Mouse (Mus musculus) forebrain, postnatal 0 days (tissue): ENCODE results near the gene Ptgfrn. TPM values are rescaled to one million over a fixed set of nuclear protein-coding genes. Genes with fewer than 3 reads are reported as not detected.

Source experiments
- ATAC-seq: fragments of 200-750 bp; cut with Nextera tagmentation; 2 replicates; pipeline ENCODE4 v1.8.0; 2017; ENCODE audit warnings: mild to moderate bottlenecking, moderate library complexity
- DNase-seq: peaks from one replicate; pipeline ENCODE4 v3.0.0-alpha.2; 2015
- H3K27ac ChIP-seq: fragments of 300-500 bp; sonication (generic); 2 replicates; pipeline ENCODE4 v1.5.1; 2014; ENCODE audit warnings: low read depth, mild to moderate bottlenecking, antibody characterized with exemption, low read length, moderate library complexity, mixed read lengths
- H3K27me3 ChIP-seq: fragments of 300-500 bp; sonication (generic); 2 replicates; pipeline ENCODE4 v1.6.1; 2014; ENCODE audit warnings: mild to moderate bottlenecking, low read length, mixed read lengths; ENCODE audit not compliant: insufficient read depth
- H3K36me3 ChIP-seq: fragments of 300-500 bp; sonication (generic); 2 replicates; pipeline ENCODE4 v1.6.1; 2014; ENCODE audit warnings: mild to moderate bottlenecking, moderate library complexity; ENCODE audit not compliant: insufficient read depth
- H3K4me1 ChIP-seq: fragments of 300-500 bp; sonication (generic); 2 replicates; pipeline ENCODE4 v1.6.1; 2014; ENCODE audit warnings: antibody characterized with exemption; ENCODE audit not compliant: insufficient read depth
- H3K4me2 ChIP-seq: fragments of 300-500 bp; sonication (generic); 2 replicates; pipeline ENCODE4 v1.6.1; 2014; ENCODE audit warnings: low read depth, mild to moderate bottlenecking, moderate library complexity
- H3K4me3 ChIP-seq: fragments of 300-500 bp; sonication (generic); 2 replicates; pipeline ENCODE4 v1.5.1; 2014; ENCODE audit warnings: low read depth, low read length, mixed read lengths
- H3K9ac ChIP-seq: fragments of 300-500 bp; sonication (generic); 2 replicates; pipeline ENCODE4 v1.6.1; 2014; ENCODE audit warnings: mild to moderate bottlenecking
- H3K9me3 ChIP-seq: fragments of 300-500 bp; sonication (generic); 2 replicates; pipeline ENCODE4 v1.6.1; 2016; ENCODE audit warnings: low read length
- CTCF ChIP-seq: sonication (generic); IDR thresholded peaks from 2 replicates; pipeline ENCODE4 v1.5.1; 2016; ENCODE audit warnings: antibody characterized with exemption, control low read depth, low read depth
- WGBS: fragments of 180-500 bp; shearing (Covaris S2); extraction: QIAGEN DNeasy Blood & Tissue Kit; methylation state at CpG from one replicate; pipeline ENCODE4 v1.1.7; 2014; 5-methylcytosine and 5-hydroxymethylcytosine counted together
- polyA plus RNA-seq: library from polyadenylated mRNA; unstranded; fragments of >200 nt; fragmentation: Nextera tagmentation; extraction: Ambion mirVana; gene quantifications from 2 replicates; pipeline ENCODE4 v1.2.1, GENCODE M21; 2015
- total RNA-seq: library from RNA; depleted of rRNA; stranded (reverse); fragments of >200 nt; gene quantifications from 2 replicates; pipeline ENCODE4 v1.2.3, GENCODE M21; 2014

The Ptgfrn gene
- total and polyA plus RNA-seq, 2 experiments from 2014 or later, result 3.2 to 40.2 TPM

DNA sequence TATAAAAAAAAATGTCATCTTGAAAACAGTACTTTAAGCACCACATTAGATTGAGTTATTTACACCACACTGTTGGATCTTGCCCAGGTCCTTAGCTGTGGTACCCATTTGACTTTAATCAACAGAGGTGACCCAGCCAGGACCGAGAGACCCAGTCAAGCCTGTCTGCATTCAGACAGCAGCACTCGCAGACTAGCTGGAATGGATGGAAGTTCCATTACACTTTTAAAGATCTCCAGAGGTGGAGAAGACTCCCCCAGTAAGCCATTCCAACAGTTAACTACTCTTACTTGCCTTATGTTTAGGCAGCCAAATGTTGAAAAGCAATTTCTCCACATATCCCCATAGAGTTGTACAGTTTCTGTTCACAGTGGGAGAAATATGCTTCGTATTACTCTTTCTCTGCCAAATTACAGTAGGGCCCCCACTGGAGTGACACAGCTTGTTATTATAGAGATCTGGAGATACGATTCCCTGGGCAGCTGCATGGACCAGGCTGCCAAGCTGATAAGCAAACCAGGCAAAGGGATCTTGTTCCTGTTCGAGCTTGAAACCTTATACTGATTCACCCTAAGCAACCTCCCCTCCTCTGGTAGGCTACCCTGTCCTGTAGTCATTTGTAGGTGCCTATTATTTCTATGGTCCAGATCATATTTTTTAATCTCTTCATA, 102.8 kb downstream of the Ptgfrn start:
- H3K27me3 ChIP-seq, result no peaks in the 10 kb centered on the region
- 69% methylated on average over 5 of the region's 5 CpGs for WGBS
- no peaks in the 10 kb centered on the region for H3K36me3 ChIP-seq
- no peaks in the 10 kb centered on the region for H3K9me3 ChIP-seq
- ATAC-seq, result no peak
- no peak for DNase-seq
- TF ChIP-seq CTCF, result no peak
- H3K4me2 ChIP-seq, result no peak overlapping the region
- no peak overlapping the region for H3K27ac ChIP-seq
- H3K4me3 ChIP-seq, result no peak overlapping the region
- H3K4me1 ChIP-seq, result no peaks in the 10 kb centered on the region
- H3K9ac ChIP-seq, result no peak overlapping the region

DNA sequence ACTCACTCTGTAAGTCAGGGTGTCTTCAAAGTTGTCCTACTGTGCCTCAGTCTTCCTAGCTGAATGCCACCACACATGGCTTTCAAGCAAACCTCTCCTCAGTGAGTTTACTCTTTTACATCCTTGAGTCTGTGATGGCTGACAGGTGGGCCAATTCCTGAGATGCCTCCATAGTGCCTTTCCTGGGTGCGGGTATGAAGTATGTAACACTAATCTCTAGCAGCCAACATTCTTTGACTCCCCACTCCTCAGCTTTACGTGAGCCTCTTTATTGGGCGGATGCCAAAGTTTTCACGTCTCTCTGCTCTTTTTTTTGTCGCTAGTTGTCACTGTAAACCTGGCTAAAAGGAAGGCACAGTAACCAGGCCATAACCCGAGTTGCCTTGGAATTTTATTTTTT, 104.7 kb downstream of the Ptgfrn start:
- Histone ChIP-seq H3K9me3 (no peaks in the 10 kb centered on the region), H3K27ac (no peak overlapping the region), H3K4me2 (no peak overlapping the region), H3K9ac (no peak overlapping the region), H3K27me3 (no peaks in the 10 kb centered on the region), H3K36me3 (no peaks in the 10 kb centered on the region), H3K4me1 (no peaks in the 10 kb centered on the region), H3K4me3 (no peak overlapping the region)
- WGBS, result 68% methylated on average over 6 of the region's 6 CpGs
- no peak for ATAC-seq
- no peak for DNase-seq
- TF ChIP-seq CTCF, result no peak

DNA sequence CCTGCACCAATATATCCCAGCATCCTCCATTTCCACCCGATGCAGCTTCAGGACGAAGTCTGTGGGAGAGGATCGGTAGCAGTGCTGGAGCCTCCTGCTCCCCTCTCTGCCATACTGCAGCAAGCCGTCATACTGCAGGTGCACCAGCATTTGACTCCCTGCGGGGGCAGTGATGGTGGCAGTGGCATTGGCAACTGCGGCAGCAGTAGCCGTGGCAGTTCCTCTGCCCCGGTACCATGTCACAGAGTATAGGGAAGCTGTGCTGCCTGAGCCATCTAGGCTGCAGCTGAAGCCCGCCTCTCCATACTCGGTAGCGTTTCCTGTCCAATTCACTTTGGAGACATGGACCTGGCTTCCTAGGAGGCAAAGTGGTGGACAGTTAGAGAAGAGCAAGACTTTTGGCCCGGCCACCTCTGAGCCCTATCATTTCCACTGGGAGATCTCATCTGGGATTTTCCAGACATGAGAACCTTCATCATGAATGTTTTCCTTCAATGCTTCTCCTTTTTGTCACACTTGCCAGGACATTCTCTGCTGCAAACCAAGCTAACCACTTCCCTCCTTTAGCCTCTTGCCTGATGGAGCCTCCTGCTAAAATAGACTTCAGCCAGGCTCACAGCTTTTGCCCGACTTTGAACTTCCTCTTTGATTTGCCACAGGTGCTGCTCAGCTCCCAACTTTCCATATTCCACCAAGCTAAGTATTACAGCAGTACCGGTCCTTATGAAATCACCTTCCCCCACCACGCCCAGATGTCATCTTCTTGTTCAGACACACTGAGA, 106.3 kb downstream of the Ptgfrn start:
- no peaks in the 10 kb centered on the region for H3K4me1 ChIP-seq
- ATAC-seq, result no peak
- H3K4me2 ChIP-seq, result no peak overlapping the region
- no peaks in the 10 kb centered on the region for H3K27me3 ChIP-seq
- no peak overlapping the region for H3K4me3 ChIP-seq
- H3K9ac ChIP-seq, result no peak overlapping the region
- DNase-seq, result no peak
- no peak overlapping the region for H3K27ac ChIP-seq
- WGBS, result 88% methylated on average over 15 of the region's 15 CpGs
- no peak for TF ChIP-seq CTCF
- no peaks in the 10 kb centered on the region for H3K9me3 ChIP-seq
- H3K36me3 ChIP-seq, result no peaks in the 10 kb centered on the region

DNA sequence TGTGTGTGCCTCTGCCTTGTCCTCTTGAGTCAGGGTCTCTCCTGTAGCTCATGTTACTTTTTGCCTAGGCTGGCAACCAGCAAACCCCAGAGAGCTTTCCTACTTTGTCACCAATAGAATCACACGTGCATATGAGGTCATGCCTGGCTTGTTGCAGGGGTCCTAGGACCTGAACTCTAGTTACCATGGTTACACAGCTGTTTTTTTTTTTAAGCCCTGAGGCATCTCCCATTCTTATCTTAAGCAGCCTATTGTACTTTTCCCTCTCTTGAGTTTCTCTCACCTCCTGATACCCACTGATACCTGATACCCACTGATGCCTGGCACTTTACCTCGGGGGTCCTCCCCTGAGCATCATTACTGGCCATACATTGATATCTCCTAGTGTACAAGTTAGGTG, 110.3 kb downstream of the Ptgfrn start:
- H3K4me3 ChIP-seq, result no peak overlapping the region
- no peaks in the 10 kb centered on the region for H3K9me3 ChIP-seq
- DNase-seq, result no peak
- ATAC-seq, result no peak
- TF ChIP-seq CTCF, result no peak
- H3K27me3 ChIP-seq, result no peaks in the 10 kb centered on the region
- no peaks in the 10 kb centered on the region for H3K36me3 ChIP-seq
- H3K4me2 ChIP-seq, result no peak overlapping the region
- no peaks in the 10 kb centered on the region for H3K4me1 ChIP-seq
- WGBS, result 28% methylated on average over 2 of the region's 2 CpGs
- H3K27ac ChIP-seq, result no peak overlapping the region
- H3K9ac ChIP-seq, result no peak overlapping the region

DNA sequence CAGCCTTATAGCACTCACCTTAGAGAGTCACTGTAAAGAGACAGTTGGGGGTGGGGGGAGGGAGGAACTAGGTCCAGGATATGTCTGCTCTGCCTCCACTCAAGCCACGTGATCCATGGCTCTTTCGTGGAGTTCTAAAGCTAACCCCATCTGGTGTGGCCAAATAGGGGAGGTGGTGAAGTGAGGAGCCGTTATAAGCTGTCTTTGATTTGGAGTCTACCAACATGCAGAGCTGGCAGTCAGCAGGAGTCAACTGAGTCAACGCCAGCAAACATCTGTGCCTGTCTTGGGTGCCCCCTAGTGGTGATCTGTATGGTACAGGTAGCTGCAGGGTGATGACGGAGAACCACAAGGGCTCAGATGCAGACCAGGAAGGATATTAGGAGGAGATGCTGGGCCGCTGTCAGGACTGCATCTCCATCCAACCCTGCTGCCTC, 111.2 kb downstream of the Ptgfrn start:
- DNase-seq (peak; percentile 59), ATAC-seq (peak; percentile 43; the same call in 1 of the 2 replicates)
- Histone ChIP-seq H3K27me3 (no peaks in the 10 kb centered on the region), H3K4me1 (no peaks in the 10 kb centered on the region), H3K4me2 (no peak overlapping the region), H3K36me3 (no peaks in the 10 kb centered on the region), H3K27ac (no peak overlapping the region), H3K9me3 (no peaks in the 10 kb centered on the region), H3K4me3 (no peak overlapping the region), H3K9ac (no peak overlapping the region)
- TF ChIP-seq CTCF, result peak; percentile 71
- whole genome bisulfite sequencing, result 16% methylated on average over 6 of the region's 6 CpGs

DNA sequence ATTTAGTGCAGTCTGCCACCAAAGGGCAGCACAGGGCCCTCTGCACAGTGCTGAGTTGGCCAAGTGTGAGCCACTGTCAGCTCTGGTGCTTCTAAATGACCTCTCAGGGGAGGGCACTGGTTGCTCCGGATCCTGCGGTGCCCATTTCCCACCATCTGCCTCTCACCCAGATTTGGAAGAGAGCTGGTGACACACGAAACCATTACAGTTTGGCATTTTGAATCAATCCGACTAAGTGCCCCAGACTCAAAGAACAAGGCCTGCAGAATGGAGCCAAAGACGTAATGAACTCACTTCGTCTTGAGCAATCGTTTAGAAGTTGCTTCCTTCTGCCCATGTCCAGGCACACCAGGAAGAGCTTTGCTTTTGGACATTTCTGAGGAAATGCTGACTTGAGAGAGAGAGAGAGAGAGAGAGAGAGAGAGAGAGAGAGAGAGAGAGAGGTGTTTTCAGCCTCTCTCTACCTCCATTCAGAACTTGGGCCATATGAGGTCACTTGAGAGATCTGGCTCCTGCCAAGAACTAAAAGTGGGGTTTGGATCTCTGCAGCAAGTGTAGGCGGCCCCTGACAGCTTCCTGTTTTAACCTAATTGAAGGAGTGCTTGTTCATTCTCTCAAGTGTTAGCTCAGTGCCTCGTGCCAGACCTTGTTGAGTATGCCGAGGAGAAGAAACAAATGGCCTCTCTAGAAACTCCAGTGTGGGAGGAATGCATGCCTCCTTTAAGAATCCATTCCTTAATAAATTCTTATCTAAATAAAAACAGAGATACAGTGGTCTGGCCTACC, 112.1 kb downstream of the Ptgfrn start:
- no peak for TF ChIP-seq CTCF
- no peak overlapping the region for H3K4me3 ChIP-seq
- no peak overlapping the region for H3K4me2 ChIP-seq
- H3K36me3 ChIP-seq, result no peaks in the 10 kb centered on the region
- ATAC-seq, result peak; percentile 43
- no peaks in the 10 kb centered on the region for H3K4me1 ChIP-seq
- no peak overlapping the region for H3K9ac ChIP-seq
- H3K9me3 ChIP-seq, result no peaks in the 10 kb centered on the region
- H3K27ac ChIP-seq, result no peak overlapping the region
- DNase-seq, result no peak
- WGBS, result 59% methylated on average over 10 of the region's 10 CpGs
- H3K27me3 ChIP-seq, result no peaks in the 10 kb centered on the region
